In genomic region chr12:76537434-76537833, GRCm38 (mm10) we compare ENCODE assay signal across 9 mouse cellular contexts. TPM values are rescaled to one million over a fixed set of nuclear protein-coding genes. Genes with fewer than 3 reads are reported as not detected.
DNase-seq lines count a peak whose midpoint lies in the region; ATAC-seq lines count a peak whose summit lies in the region.
"Had no signal": no experiment of that assay in that cellular context is flagged by ENCODE, and none has a peak within 500 bp of the region (broad histone marks: within the 10 kb centered on the region; RNA-seq: fewer than 3 reads in every experiment).

No protein-coding gene starts in this region.

- H3K27ac ChIP-seq in hindbrain, embryonic 10.5 days: no peak overlapping the region
- H3K27ac ChIP-seq: limb, embryonic 12.5 days had no signal

- ATAC-seq in megakaryocyte, adult 5-6 weeks (ENCODE audit: poor library complexity, severe bottlenecking): peak; percentile 71

- peaks cover 45% of the 10 kb centered on the region for H3K4me1 ChIP-seq in hindbrain, embryonic 10.5 days (replicated peaks)

- peaks cover 41% of the 10 kb centered on the region for H3K27me3 ChIP-seq in hindbrain, embryonic 10.5 days (ENCODE audit: insufficient read depth, poor library complexity, severe bottlenecking)

- H3K4me3 ChIP-seq in hindbrain, embryonic 10.5 days: no peak overlapping the region
- H3K4me3 ChIP-seq: limb, embryonic 12.5 days had no signal

- WGBS in hindbrain, embryonic 10.5 days: 93% methylated on average over 8 of the region's 8 CpGs

- no peaks in the 10 kb centered on the region for H3K9me3 ChIP-seq in hindbrain, embryonic 10.5 days

- DNase-seq in 3T3-L1 (ENCODE audit: low read depth, low spot score): peak; percentile 53
- peak; percentile 85 for DNase-seq in MEL-GATA-1-ER (ENCODE audit: extremely low read depth, low read depth)
- DNase-seq in induced T-regulatory cell, adult 2 months (ENCODE audit: low read depth): peak; percentile 87
- peak; percentile 49 for DNase-seq in thymus, postnatal 25 days
- no peak for DNase-seq in hindbrain, embryonic 10.5 days (ENCODE audit: low spot score)
- DNase-seq in cerebellum, adult 9-11 months: no peak
- DNase-seq in left cerebral cortex, adult 9 months (ENCODE audit: low spot score in 2 of 2): no peak

- H3K36me3 ChIP-seq in hindbrain, embryonic 10.5 days: no peaks in the 10 kb centered on the region
- H3K36me3 ChIP-seq: limb, embryonic 12.5 days had no signal

RNA-seq across cellular contexts. Expression of gene Plekhg3, which starts 6.7 kb away (rescaled TPM):
- 40.4 and 44.3 TPM in 2 replicates for total RNA-seq in megakaryocyte, adult 5-6 weeks (2015)
- total RNA-seq in megakaryocyte, adult 5-6 weeks (2017): 46.6 and 50.5 TPM in 2 replicates
- polyA plus RNA-seq in hindbrain, embryonic 10.5 days (2016; fragmentation: Nextera tagmentation; extraction: Ambion mirVana): 2.1 and 2.7 TPM in 2 replicates

Comparison
In these comparisons a context has a peak if more than half of its experiments do, and no peak if none do; other contexts are left out.
1. DNase-seq: peak in 3T3-L1 (single experiment), MEL-GATA-1-ER (single experiment), induced T-regulatory cell, adult 2 months (single experiment) and thymus, postnatal 25 days (single experiment); none in hindbrain, embryonic 10.5 days (single experiment), cerebellum, adult 9-11 months (single experiment) and left cerebral cortex, adult 9 months (0 of 2).